Mouse (Mus musculus): Measurements from ENCODE around the gene Mgat3.

DNA sequence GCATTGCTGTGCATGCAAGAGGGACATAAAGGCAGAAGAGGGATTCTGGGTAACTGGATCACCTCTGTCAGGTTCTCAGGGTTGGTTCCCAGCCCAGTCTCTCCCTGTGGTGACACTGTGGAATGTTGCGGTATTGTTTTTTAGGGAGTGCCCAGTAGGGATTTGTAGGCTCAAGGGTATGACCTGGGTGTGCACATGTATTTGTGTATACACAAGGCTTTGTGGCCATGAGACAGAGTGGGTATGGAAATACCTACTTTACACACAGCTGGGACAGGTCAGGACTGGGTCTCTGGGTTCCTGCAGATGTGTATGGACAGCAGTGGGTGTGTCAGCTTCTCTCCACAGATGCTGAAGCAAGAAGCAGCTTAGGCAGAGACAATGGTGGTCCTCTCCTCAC is 4.0 kb upstream of the Mgat3 start:
- TF ChIP-seq CTCF (IDR thresholded peaks at IDR 0.05; ENCODE audit: low read depth) (no peak), EP300 (optimal IDR thresholded peaks at IDR 0.05) (peak; percentile 77)
